Mouse (Mus musculus): ENCODE measurements around the gene Ackr2. TPM values are rescaled to one million over a fixed set of nuclear protein-coding genes. Genes with fewer than 3 reads are reported as not detected.

Gene Ackr2
- polyA plus RNA-seq, 1 experiment: not detected

- Histone ChIP-seq H3K4me3 (replicated peaks) (no peak overlapping the region), H3K27me3 (ENCODE audit: control insufficient read depth) (no peaks in the 10 kb centered on the region), H3K36me3 (ENCODE audit: control insufficient read depth) (no peaks in the 10 kb centered on the region), H3K4me1 (ENCODE audit: control insufficient read depth) (no peaks in the 10 kb centered on the region; the same call in 1 of the 2 replicates), H3K9me3 (ENCODE audit: control insufficient read depth, low read length) (no peaks in the 10 kb centered on the region)
- no peak for TF ChIP-seq TAL1 (IDR thresholded peaks at IDR 0.05; ENCODE audit: low read length)
- no peak for TF ChIP-seq GATA1 (IDR thresholded peaks at IDR 0.05; ENCODE audit: low read length)
Measured at GRCm38 (mm10) chr9:121882015-121882457, 16.1 kb upstream of the Ackr2 start.

- Histone ChIP-seq H3K27me3 (ENCODE audit: control insufficient read depth) (no peaks in the 10 kb centered on the region), H3K36me3 (ENCODE audit: control insufficient read depth) (no peaks in the 10 kb centered on the region), H3K4me3 (replicated peaks) (no peak overlapping the region), H3K9me3 (ENCODE audit: control insufficient read depth, low read length) (no peaks in the 10 kb centered on the region), H3K4me1 (ENCODE audit: control insufficient read depth) (peaks cover 2% of the 10 kb centered on the region; the same call in 1 of the 2 replicates)
- TF ChIP-seq TAL1 (IDR thresholded peaks at IDR 0.05; ENCODE audit: low read length) (no peak), GATA1 (IDR thresholded peaks at IDR 0.05; ENCODE audit: low read length) (no peak)
Measured at GRCm38 (mm10) chr9:121889927-121890440, 8.2 kb upstream of the Ackr2 start.

- TF ChIP-seq GATA1 (IDR thresholded peaks at IDR 0.05; ENCODE audit: low read length) (no peak), TAL1 (IDR thresholded peaks at IDR 0.05; ENCODE audit: low read length) (no peak)
- H3K27me3 ChIP-seq (ENCODE audit: control insufficient read depth): no peaks in the 10 kb centered on the region
- H3K4me3 ChIP-seq (replicated peaks): no peak overlapping the region
- no peaks in the 10 kb centered on the region for H3K36me3 ChIP-seq (ENCODE audit: control insufficient read depth)
- peaks cover 2% of the 10 kb centered on the region; the same call in 1 of the 2 replicates for H3K4me1 ChIP-seq (ENCODE audit: control insufficient read depth)
- no peaks in the 10 kb centered on the region for H3K9me3 ChIP-seq (ENCODE audit: control insufficient read depth, low read length)
Measured at GRCm38 (mm10) chr9:121890441-121890941, 7.7 kb upstream of the Ackr2 start.

GRCm38 (mm10) chr9:121891301-121891700 lies 6.9 kb upstream of the Ackr2 start:
- H3K4me3 ChIP-seq (replicated peaks): no peak overlapping the region
- H3K4me1 ChIP-seq (ENCODE audit: control insufficient read depth): peaks cover 2% of the 10 kb centered on the region; the same call in 1 of the 2 replicates
- no peak for TF ChIP-seq GATA1 (IDR thresholded peaks at IDR 0.05; ENCODE audit: low read length)
- no peak for TF ChIP-seq TAL1 (IDR thresholded peaks at IDR 0.05; ENCODE audit: low read length)
- H3K27me3 ChIP-seq (ENCODE audit: control insufficient read depth): no peaks in the 10 kb centered on the region
- H3K9me3 ChIP-seq (ENCODE audit: control insufficient read depth, low read length): no peaks in the 10 kb centered on the region
- no peaks in the 10 kb centered on the region for H3K36me3 ChIP-seq (ENCODE audit: control insufficient read depth)

GRCm38 (mm10) chr9:121892057-121892687 lies 6.0 kb upstream of the Ackr2 start:
- Histone ChIP-seq H3K4me3 (replicated peaks) (no peak overlapping the region), H3K36me3 (ENCODE audit: control insufficient read depth) (no peaks in the 10 kb centered on the region), H3K27me3 (ENCODE audit: control insufficient read depth) (no peaks in the 10 kb centered on the region), H3K9me3 (ENCODE audit: control insufficient read depth, low read length) (no peaks in the 10 kb centered on the region), H3K4me1 (ENCODE audit: control insufficient read depth) (peaks cover 2% of the 10 kb centered on the region; the same call in 1 of the 2 replicates)
- TF ChIP-seq GATA1 (IDR thresholded peaks at IDR 0.05; ENCODE audit: low read length) (no peak), TAL1 (IDR thresholded peaks at IDR 0.05; ENCODE audit: low read length) (no peak)

GRCm38 (mm10) chr9:121894447-121894846 lies 3.7 kb upstream of the Ackr2 start:
- H3K9me3 ChIP-seq (ENCODE audit: control insufficient read depth, low read length): no peaks in the 10 kb centered on the region
- no peaks in the 10 kb centered on the region for H3K36me3 ChIP-seq (ENCODE audit: control insufficient read depth)
- TF ChIP-seq GATA1 (IDR thresholded peaks at IDR 0.05; ENCODE audit: low read length) (no peak), TAL1 (IDR thresholded peaks at IDR 0.05; ENCODE audit: low read length) (no peak)
- no peak overlapping the region for H3K4me3 ChIP-seq (replicated peaks)
- peaks cover 2% of the 10 kb centered on the region; the same call in 1 of the 2 replicates for H3K4me1 ChIP-seq (ENCODE audit: control insufficient read depth)
- no peaks in the 10 kb centered on the region for H3K27me3 ChIP-seq (ENCODE audit: control insufficient read depth)

GRCm38 (mm10) chr9:121895392-121895993 lies 2.7 kb upstream of the Ackr2 start:
- Histone ChIP-seq H3K27me3 (ENCODE audit: control insufficient read depth) (no peaks in the 10 kb centered on the region), H3K9me3 (ENCODE audit: control insufficient read depth, low read length) (no peaks in the 10 kb centered on the region), H3K4me1 (ENCODE audit: control insufficient read depth) (peaks cover 2% of the 10 kb centered on the region; the same call in 1 of the 2 replicates), H3K36me3 (ENCODE audit: control insufficient read depth) (no peaks in the 10 kb centered on the region), H3K4me3 (replicated peaks) (no peak overlapping the region)
- TF ChIP-seq GATA1 (IDR thresholded peaks at IDR 0.05; ENCODE audit: low read length): no peak
- no peak for TF ChIP-seq TAL1 (IDR thresholded peaks at IDR 0.05; ENCODE audit: low read length)

- Histone ChIP-seq H3K36me3 (ENCODE audit: control insufficient read depth) (no peaks in the 10 kb centered on the region), H3K4me1 (ENCODE audit: control insufficient read depth) (no peaks in the 10 kb centered on the region), H3K9me3 (ENCODE audit: control insufficient read depth, low read length) (no peaks in the 10 kb centered on the region), H3K4me3 (replicated peaks) (no peak overlapping the region), H3K27me3 (ENCODE audit: control insufficient read depth) (no peaks in the 10 kb centered on the region)
- no peak for TF ChIP-seq GATA1 (IDR thresholded peaks at IDR 0.05; ENCODE audit: low read length)
- no peak for TF ChIP-seq TAL1 (IDR thresholded peaks at IDR 0.05; ENCODE audit: low read length)
Measured at GRCm38 (mm10) chr9:121896820-121897219, 1.3 kb upstream of the Ackr2 start.

GRCm38 (mm10) chr9:121899306-121899705 lies 1.2 kb downstream of the Ackr2 start:
- Histone ChIP-seq H3K36me3 (ENCODE audit: control insufficient read depth) (no peaks in the 10 kb centered on the region), H3K9me3 (ENCODE audit: control insufficient read depth, low read length) (no peaks in the 10 kb centered on the region), H3K4me1 (ENCODE audit: control insufficient read depth) (no peaks in the 10 kb centered on the region), H3K4me3 (replicated peaks) (no peak overlapping the region), H3K27me3 (ENCODE audit: control insufficient read depth) (no peaks in the 10 kb centered on the region)
- TF ChIP-seq GATA1 (IDR thresholded peaks at IDR 0.05; ENCODE audit: low read length) (no peak), TAL1 (IDR thresholded peaks at IDR 0.05; ENCODE audit: low read length) (no peak)

All from erythroblast, embryonic 14.5 days (primary cell).